Mouse (Mus musculus): Measurements from ENCODE around the gene Tyw3. TPM values are rescaled to one million over a fixed set of nuclear protein-coding genes. Genes with fewer than 3 reads are reported as not detected.

Gene Tyw3
- polyA plus RNA-seq, 1 experiment from 2014 or later = 23.4 TPM

DNA sequence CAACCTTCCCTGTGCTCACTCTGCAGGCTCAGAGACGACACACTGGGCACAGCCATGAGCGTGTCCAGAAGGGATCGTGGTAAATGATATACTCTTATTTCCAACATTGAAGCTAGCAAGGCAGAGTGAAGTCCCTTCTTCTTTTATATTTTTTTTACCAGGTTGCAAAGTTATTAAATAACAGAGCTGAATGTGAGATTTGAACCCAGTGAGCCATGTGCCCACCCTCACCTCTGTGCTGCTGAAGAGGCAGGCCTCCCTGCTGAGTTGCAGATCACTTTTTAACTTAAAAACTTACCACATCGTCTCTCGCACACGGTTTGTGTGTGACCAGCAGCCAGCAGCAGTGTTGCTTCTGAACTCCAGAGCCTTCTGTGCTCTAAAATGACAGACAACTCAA lies 2.7 kb downstream of the Tyw3 start:
- no peak for DNase-seq (ENCODE audit: low spot score)

DNA sequence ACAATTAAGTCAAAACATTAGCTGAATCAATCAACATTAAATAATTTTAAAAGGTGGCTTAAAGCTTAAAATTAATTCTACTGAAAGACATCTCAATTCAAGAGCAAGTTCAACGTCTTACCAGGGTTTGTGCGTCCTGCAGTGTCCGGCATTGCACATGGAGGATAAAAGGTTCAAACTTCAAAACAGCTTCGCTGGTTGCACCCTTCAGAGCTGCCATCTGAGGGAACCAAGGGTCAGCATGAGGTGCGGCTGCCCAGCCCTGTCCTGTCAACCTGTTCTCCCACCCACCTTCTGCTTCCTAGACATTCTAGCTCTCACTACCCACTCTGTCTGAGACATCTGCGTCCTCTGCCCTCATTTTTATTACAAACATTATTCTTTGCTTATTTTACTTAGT lies 3.3 kb downstream of the Tyw3 start:
- Histone ChIP-seq H3K36me3 (replicated peaks) (peaks cover 54% of the 10 kb centered on the region), H3K27ac (replicated peaks) (no peak overlapping the region), H3K4me3 (no peak overlapping the region), H3K9me3 (no peaks in the 10 kb centered on the region), H3K4me1 (peaks cover 13% of the 10 kb centered on the region), H3K27me3 (replicated peaks; ENCODE audit: low read depth, poor library complexity, severe bottlenecking) (no peaks in the 10 kb centered on the region)
- DNase-seq (ENCODE audit: low spot score) = no peak
- WGBS = 90% methylated on average over 6 of the region's 6 CpGs

More for the DNA sequence above, 2.7 kb downstream of the Tyw3 start:
- no peaks in the 10 kb centered on the region for H3K9me3 ChIP-seq
- H3K36me3 ChIP-seq (replicated peaks) = peaks cover 53% of the 10 kb centered on the region
- no peak overlapping the region for H3K4me3 ChIP-seq
- no peaks in the 10 kb centered on the region for H3K27me3 ChIP-seq (replicated peaks; ENCODE audit: low read depth, poor library complexity, severe bottlenecking)
- H3K27ac ChIP-seq (replicated peaks) = no peak overlapping the region
- peaks cover 13% of the 10 kb centered on the region for H3K4me1 ChIP-seq
- 94% methylated on average over 6 of the region's 6 CpGs for WGBS

GRCm38 (mm10) chr3:154591621-154592020 lies 5.3 kb downstream of the Tyw3 start:
- Histone ChIP-seq H3K4me3 (no peak overlapping the region), H3K27me3 (replicated peaks; ENCODE audit: low read depth, poor library complexity, severe bottlenecking) (no peaks in the 10 kb centered on the region), H3K9me3 (no peaks in the 10 kb centered on the region), H3K36me3 (replicated peaks) (peaks cover 73% of the 10 kb centered on the region), H3K4me1 (0 out of 2 replicates have a peak, but pooled peaks cover 3% of the 10 kb centered on the region), H3K27ac (replicated peaks) (no peak overlapping the region)
- 95% methylated on average over 3 of the region's 3 CpGs for WGBS
- no peak for DNase-seq (ENCODE audit: low spot score)

DNA sequence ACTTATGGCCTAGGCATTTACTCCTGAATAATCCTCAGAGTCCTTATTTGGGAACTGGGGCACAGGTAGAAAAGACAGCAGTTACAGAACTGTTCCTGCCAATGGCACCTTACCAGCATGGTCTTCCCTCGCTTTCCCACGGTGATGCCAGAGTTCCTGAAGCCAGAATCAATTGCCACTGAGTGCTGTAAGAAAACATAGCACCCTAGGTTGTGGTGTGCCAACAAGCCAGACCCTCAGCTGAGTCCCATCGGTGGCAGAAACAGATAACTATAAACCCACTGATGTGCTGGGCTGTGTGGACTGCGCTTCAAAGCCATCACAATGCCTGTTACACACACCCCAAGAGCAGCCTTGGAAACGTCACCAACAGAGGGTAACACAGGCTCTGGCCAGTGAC lies 5.9 kb downstream of the Tyw3 start:
- H3K36me3 ChIP-seq (replicated peaks) = peaks cover 79% of the 10 kb centered on the region
- H3K9me3 ChIP-seq = no peaks in the 10 kb centered on the region
- H3K4me1 ChIP-seq = no peaks in the 10 kb centered on the region
- no peak overlapping the region for H3K4me3 ChIP-seq
- H3K27ac ChIP-seq (replicated peaks) = no peak overlapping the region
- 89% methylated on average over 5 of the region's 5 CpGs for WGBS
- no peak for DNase-seq (ENCODE audit: low spot score)
- no peaks in the 10 kb centered on the region for H3K27me3 ChIP-seq (replicated peaks; ENCODE audit: low read depth, poor library complexity, severe bottlenecking)

GRCm38 (mm10) chr3:154584351-154584750 lies 12.6 kb downstream of the Tyw3 start:
- DNase-seq (ENCODE audit: low spot score) = no peak
- no peaks in the 10 kb centered on the region for H3K27me3 ChIP-seq (replicated peaks; ENCODE audit: low read depth, poor library complexity, severe bottlenecking)
- no peak overlapping the region for H3K4me3 ChIP-seq
- H3K27ac ChIP-seq (replicated peaks) = no peak overlapping the region
- WGBS = 91% methylated on average over 8 of the region's 8 CpGs
- H3K4me1 ChIP-seq = no peaks in the 10 kb centered on the region
- peaks cover 60% of the 10 kb centered on the region for H3K36me3 ChIP-seq (replicated peaks)
- H3K9me3 ChIP-seq = no peaks in the 10 kb centered on the region

DNA sequence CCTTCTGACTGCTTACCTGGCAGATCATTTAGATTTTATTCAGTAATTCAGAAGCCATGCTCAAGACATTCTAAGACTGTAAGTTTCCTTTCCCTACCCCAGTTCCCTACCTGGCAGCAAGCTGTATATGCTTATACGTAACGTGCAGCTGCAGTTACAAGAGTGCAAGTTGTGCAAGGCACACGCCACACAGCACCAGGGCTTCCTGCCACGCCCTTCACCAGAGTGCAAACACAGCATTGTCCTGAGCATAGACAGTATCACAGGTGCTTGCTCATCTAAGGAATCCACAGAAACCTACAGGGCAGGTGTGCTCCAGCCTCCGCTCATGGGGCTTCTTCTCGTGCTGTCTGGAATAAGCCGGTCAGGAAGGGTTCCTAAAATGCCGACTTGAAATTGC lies 19.0 kb downstream of the Tyw3 start:
- DNase-seq (ENCODE audit: low spot score) = no peak
- H3K4me1 ChIP-seq = no peaks in the 10 kb centered on the region
- no peaks in the 10 kb centered on the region for H3K9me3 ChIP-seq
- H3K4me3 ChIP-seq = no peak overlapping the region
- peaks cover 26% of the 10 kb centered on the region for H3K36me3 ChIP-seq (replicated peaks)
- no peaks in the 10 kb centered on the region for H3K27me3 ChIP-seq (replicated peaks; ENCODE audit: low read depth, poor library complexity, severe bottlenecking)
- no peak overlapping the region for H3K27ac ChIP-seq (replicated peaks)
- 95% methylated on average over 8 of the region's 8 CpGs for WGBS

DNA sequence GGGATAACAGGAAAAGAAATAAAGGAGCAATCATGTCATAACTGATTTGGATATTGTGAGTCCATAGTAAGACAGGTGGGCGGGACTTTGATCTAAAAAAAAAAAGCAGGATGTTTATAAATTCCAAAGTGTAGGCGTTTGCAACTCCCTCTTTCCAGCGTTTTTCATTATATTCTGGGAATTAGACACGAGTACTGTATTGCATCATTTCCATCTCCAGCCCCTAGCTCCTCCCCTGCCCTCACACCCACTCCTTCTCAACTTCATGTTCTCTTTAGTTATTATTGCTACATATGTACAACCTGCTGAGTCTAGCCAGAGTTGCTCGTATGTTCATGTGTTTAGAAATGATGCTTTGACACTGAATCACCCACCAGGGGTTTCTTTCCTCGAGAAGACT lies 23.2 kb downstream of the Tyw3 start:
- H3K9me3 ChIP-seq = no peaks in the 10 kb centered on the region
- DNase-seq (ENCODE audit: low spot score) = no peak
- H3K4me3 ChIP-seq = no peak overlapping the region
- peaks cover 24% of the 10 kb centered on the region for H3K27me3 ChIP-seq (replicated peaks; ENCODE audit: low read depth, poor library complexity, severe bottlenecking)
- 73% methylated on average over 6 of the region's 6 CpGs for WGBS
- H3K36me3 ChIP-seq (replicated peaks) = peaks cover 8% of the 10 kb centered on the region; the same call in 1 of the 2 replicates
- H3K4me1 ChIP-seq = peaks cover 15% of the 10 kb centered on the region
- no peak overlapping the region for H3K27ac ChIP-seq (replicated peaks)

DNA sequence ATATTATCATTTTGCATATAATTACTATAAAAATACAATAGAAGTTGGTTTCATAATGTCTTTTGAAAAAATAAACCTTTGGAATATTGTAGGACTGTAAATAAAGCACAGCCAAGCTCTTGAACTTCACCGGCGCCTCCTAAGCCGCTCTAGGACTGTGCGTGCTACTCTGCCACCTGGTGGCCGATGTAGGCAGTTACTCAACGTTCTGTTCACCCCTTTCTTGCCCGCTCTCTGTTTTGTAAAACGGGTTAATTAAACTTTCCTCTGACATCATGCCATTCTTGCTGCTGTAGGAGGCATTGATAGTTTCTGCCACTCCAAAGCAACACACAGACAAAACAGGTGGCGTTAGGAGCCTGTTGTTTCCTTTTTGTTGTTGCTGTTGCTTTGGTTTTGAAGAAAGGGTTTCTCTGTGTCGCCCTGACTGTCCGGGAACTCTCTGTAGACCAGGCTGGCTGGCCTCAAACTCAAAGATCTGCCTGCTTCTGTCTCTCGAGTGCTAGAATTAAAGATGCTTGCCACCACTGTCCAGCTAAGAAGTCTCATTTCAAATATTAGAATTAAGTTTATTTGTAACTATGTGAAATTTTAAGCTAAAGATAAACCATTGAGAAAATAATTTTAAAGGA lies 24.4 kb downstream of the Tyw3 start:
- H3K27ac ChIP-seq (replicated peaks) = 0 out of 2 replicates have a peak overlapping the region, but pooled peaks have one; percentile 30
- 0 out of 2 replicates have a peak, but pooled peaks cover under 1% of the 10 kb centered on the region for H3K36me3 ChIP-seq (replicated peaks)
- peak; percentile 85 for DNase-seq (ENCODE audit: low spot score)
- peaks cover 36% of the 10 kb centered on the region for H3K27me3 ChIP-seq (replicated peaks; ENCODE audit: low read depth, poor library complexity, severe bottlenecking)
- peak overlapping the region; percentile 27; the same call in 1 of the 2 replicates for H3K4me3 ChIP-seq
- H3K9me3 ChIP-seq = no peaks in the 10 kb centered on the region
- WGBS = 14% methylated on average over 12 of the region's 12 CpGs
- peaks cover 15% of the 10 kb centered on the region for H3K4me1 ChIP-seq

DNA sequence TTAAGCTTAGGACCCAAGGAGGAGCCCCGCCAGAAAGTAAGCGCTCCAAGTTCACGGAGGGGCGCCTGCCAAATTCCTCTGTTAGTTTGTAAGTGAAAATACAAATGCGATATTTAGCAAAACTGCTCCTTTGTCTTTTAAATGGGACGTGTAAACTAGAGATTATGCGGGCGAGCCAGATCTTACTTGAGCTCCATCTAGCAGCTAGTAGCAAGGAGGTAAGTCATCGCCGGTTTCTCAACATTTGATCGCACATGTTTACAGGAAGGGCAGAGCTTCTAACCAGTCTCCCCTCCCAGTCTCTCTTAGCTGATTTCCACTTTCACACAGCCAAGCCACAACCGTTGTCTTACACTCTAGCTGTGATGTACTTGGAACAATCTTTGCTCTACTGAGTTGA lies 26.1 kb downstream of the Tyw3 start:
- Histone ChIP-seq H3K27ac (replicated peaks) (peak overlapping the region; percentile 69), H3K27me3 (replicated peaks; ENCODE audit: low read depth, poor library complexity, severe bottlenecking) (peaks cover 41% of the 10 kb centered on the region), H3K4me1 (peaks cover 15% of the 10 kb centered on the region), H3K9me3 (no peaks in the 10 kb centered on the region), H3K36me3 (replicated peaks) (no peaks in the 10 kb centered on the region), H3K4me3 (peak overlapping the region; percentile 39)
- WGBS = 6% methylated on average over 12 of the region's 12 CpGs
- peak; percentile 23 for DNase-seq (ENCODE audit: low spot score)

DNA sequence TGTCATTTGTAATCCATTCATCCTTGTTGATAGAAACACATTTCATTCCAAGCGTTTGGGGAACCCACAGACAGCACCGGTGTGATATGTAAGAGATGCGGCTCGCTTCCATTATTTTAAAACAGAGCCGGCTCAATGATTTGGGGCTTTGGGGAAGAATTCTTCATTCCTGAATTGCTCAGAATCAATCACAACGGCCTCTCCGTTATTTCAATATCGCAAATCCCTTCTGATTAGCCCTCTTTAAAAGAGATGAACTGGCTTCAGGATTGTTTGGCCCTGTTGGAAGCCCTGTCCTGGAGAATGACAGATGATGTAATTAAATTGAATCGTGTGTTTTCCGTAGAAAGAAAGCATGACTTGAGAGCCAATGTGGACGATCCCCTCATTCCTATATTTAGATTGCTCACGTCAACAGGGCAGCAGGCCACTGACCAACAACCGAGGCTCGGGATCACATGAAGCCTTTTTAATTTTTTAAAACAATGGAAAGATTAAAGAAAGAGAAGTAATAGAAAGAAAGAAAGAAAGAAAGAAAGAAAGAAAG lies 26.8 kb downstream of the Tyw3 start:
- peaks cover 15% of the 10 kb centered on the region for H3K4me1 ChIP-seq
- peaks cover 44% of the 10 kb centered on the region for H3K27me3 ChIP-seq (replicated peaks; ENCODE audit: low read depth, poor library complexity, severe bottlenecking)
- H3K9me3 ChIP-seq = no peaks in the 10 kb centered on the region
- DNase-seq (ENCODE audit: low spot score) = no peak
- H3K4me3 ChIP-seq = 0 out of 2 replicates have a peak overlapping the region, but pooled peaks have one; percentile 20
- H3K36me3 ChIP-seq (replicated peaks) = no peaks in the 10 kb centered on the region
- H3K27ac ChIP-seq (replicated peaks) = no peak overlapping the region
- WGBS = 46% methylated on average over 14 of the region's 14 CpGs

- DNase-seq (ENCODE audit: low spot score) = no peak
- H3K9me3 ChIP-seq = no peaks in the 10 kb centered on the region
- H3K36me3 ChIP-seq (replicated peaks) = no peaks in the 10 kb centered on the region
- H3K27ac ChIP-seq (replicated peaks) = no peak overlapping the region
- peaks cover 3% of the 10 kb centered on the region; the same call in 1 of the 2 replicates for H3K4me1 ChIP-seq
- no peak overlapping the region for H3K4me3 ChIP-seq
- peaks cover 40% of the 10 kb centered on the region for H3K27me3 ChIP-seq (replicated peaks; ENCODE audit: low read depth, poor library complexity, severe bottlenecking)
- 67% methylated on average over 3 of the region's 3 CpGs for WGBS
Measured at GRCm38 (mm10) chr3:154565437-154565836, 31.5 kb downstream of the Tyw3 start.

DNA sequence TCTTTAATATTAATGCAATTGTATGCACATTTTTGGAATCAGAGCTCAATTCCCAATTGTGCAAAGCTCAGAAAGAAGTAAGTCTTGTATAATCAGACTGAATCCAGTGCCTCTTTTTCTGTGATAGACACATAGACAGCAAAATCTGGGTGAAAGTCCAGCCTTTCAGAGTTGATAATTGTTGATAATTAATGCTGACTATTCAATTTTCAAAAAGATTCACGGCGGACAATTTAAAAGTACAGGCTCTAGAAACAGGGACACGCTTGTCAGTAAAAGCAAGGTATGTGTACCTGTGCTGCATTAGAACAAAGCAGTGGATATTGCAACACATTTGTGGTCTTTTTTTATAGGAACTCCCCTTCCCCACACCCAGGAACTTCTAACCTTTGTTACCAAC lies 34.7 kb downstream of the Tyw3 start:
- Histone ChIP-seq H3K27me3 (replicated peaks; ENCODE audit: low read depth, poor library complexity, severe bottlenecking) (peaks cover 15% of the 10 kb centered on the region; the same call in 1 of the 2 replicates), H3K9me3 (no peaks in the 10 kb centered on the region), H3K4me3 (no peak overlapping the region), H3K4me1 (no peaks in the 10 kb centered on the region), H3K27ac (replicated peaks) (no peak overlapping the region), H3K36me3 (replicated peaks) (no peaks in the 10 kb centered on the region)
- 91% methylated on average over 3 of the region's 3 CpGs for WGBS
- DNase-seq (ENCODE audit: low spot score) = no peak

GRCm38 (mm10) chr3:154551035-154551411 lies 45.9 kb downstream of the Tyw3 start:
- DNase-seq (ENCODE audit: low spot score) = peak; percentile 70
- WGBS = 21% methylated on average over 5 of the region's 5 CpGs
- peak overlapping the region; percentile 66 for H3K27ac ChIP-seq (replicated peaks)

More at GRCm38 (mm10) chr3:154551035-154551411, 45.9 kb downstream of the Tyw3 start:
- no peaks in the 10 kb centered on the region for H3K9me3 ChIP-seq
- H3K27me3 ChIP-seq (replicated peaks; ENCODE audit: low read depth, poor library complexity, severe bottlenecking) = peaks cover 29% of the 10 kb centered on the region
- H3K36me3 ChIP-seq (replicated peaks) = no peaks in the 10 kb centered on the region
- H3K4me3 ChIP-seq = no peak overlapping the region
- H3K4me1 ChIP-seq = peaks cover 59% of the 10 kb centered on the region
